In the genomic region with DNA sequence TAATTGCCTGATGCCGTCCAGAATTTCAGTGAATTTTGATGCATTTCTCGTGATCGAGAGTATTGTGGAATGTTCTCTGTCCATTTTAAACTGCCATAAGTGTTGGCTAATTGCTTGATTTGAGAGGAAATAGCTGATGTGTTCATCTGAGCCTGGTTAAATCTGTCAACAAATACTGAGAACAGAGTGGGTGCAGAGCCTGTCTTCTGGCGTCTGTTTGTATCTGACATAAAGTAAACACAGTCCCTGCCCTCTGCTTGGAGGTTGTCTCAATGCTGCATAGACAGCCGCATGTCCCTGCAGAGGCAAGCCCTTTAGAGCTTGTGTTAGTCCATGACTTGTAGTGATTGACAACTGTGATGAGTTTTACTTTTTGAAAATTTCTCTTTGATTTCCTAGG, we compare ENCODE assay signal across 27 mouse cellular contexts.
DNase-seq lines count a peak whose midpoint lies in the region; ATAC-seq lines count a peak whose summit lies in the region.
"Had no signal": no experiment of that assay in that cellular context is flagged by ENCODE, and none has a peak within 500 bp of the region (broad histone marks: within the 10 kb centered on the region; RNA-seq: fewer than 3 reads in every experiment).

No protein-coding gene starts in this region.

- H3K4me2 ChIP-seq in heart, embryonic 12.5 days, result no peak overlapping the region
- no peak overlapping the region for H3K4me2 ChIP-seq in liver, embryonic 16.5 days (ENCODE audit: low read depth, low read length)
- no peak overlapping the region for H3K4me2 ChIP-seq in liver, embryonic 12.5 days
- no peak overlapping the region for H3K4me2 ChIP-seq in lung, embryonic 15.5 days
- H3K4me2 ChIP-seq: embryonic facial prominence, embryonic 12.5 days; embryonic facial prominence, embryonic 15.5 days; heart, embryonic 11.5 days; heart, embryonic 15.5 days; hindbrain, embryonic 14.5 days had no signal

- H3K27me3 ChIP-seq in heart, embryonic 12.5 days (replicated peaks), result no peaks in the 10 kb centered on the region
- H3K27me3 ChIP-seq in liver, embryonic 16.5 days (ENCODE audit: control insufficient read depth, insufficient read depth, low read depth, low read length), result no peaks in the 10 kb centered on the region
- H3K27me3 ChIP-seq in liver, embryonic 12.5 days (replicated peaks), result no peaks in the 10 kb centered on the region
- no peaks in the 10 kb centered on the region for H3K27me3 ChIP-seq in lung, embryonic 15.5 days
- H3K27me3 ChIP-seq: embryonic facial prominence, embryonic 12.5 days; embryonic facial prominence, embryonic 15.5 days; heart, embryonic 15.5 days; Patski had no signal

- 0 out of 2 replicates have a peak overlapping the region, but pooled peaks have one; percentile 17 for H3K27ac ChIP-seq in heart, embryonic 12.5 days (ENCODE audit: poor library complexity, severe bottlenecking)
- no peak overlapping the region for H3K27ac ChIP-seq in liver, embryonic 16.5 days (ENCODE audit: low read length)
- no peak overlapping the region for H3K27ac ChIP-seq in liver, embryonic 12.5 days
- H3K27ac ChIP-seq in lung, embryonic 15.5 days, result no peak overlapping the region
- H3K27ac ChIP-seq: embryonic facial prominence, embryonic 12.5 days; embryonic facial prominence, embryonic 15.5 days; gastrocnemius, adult 2 months; heart, embryonic 15.5 days; hindbrain, embryonic 14.5 days had no signal

- intact Hi-C loops in heart, postnatal 36 days (cut with DNase I), result no loop called here

- no peak overlapping the region for H3K4me3 ChIP-seq in heart, embryonic 12.5 days
- H3K4me3 ChIP-seq in liver, embryonic 16.5 days (ENCODE audit: low read depth, low read length), result no peak overlapping the region
- H3K4me3 ChIP-seq in liver, embryonic 12.5 days, result no peak overlapping the region
- H3K4me3 ChIP-seq in lung, embryonic 15.5 days, result no peak overlapping the region
- H3K4me3 ChIP-seq: embryonic facial prominence, embryonic 12.5 days; embryonic facial prominence, embryonic 15.5 days; gastrocnemius, adult 2 months; heart, embryonic 15.5 days had no signal

- ATAC-seq in heart, embryonic 12.5 days (ENCODE audit: insufficient number of reproducible peaks, low FRiP score), result no peak
- peak; percentile 79 for ATAC-seq in liver, embryonic 16.5 days (ENCODE audit: low read depth)
- ATAC-seq in liver, embryonic 12.5 days, result no peak
- ATAC-seq in lung, embryonic 15.5 days (ENCODE audit: borderline replicate concordance, extremely low read depth, low FRiP score, low TSS enrichment), result peak; percentile 61; the same call in 1 of the 2 replicates
- ATAC-seq: forebrain, embryonic 14.5 days; forebrain, postnatal 0 days; Patski had no signal

- H3K9ac ChIP-seq in heart, embryonic 12.5 days, result no peak overlapping the region
- H3K9ac ChIP-seq in liver, embryonic 16.5 days (ENCODE audit: low read depth, low read length), result no peak overlapping the region
- H3K9ac ChIP-seq in liver, embryonic 12.5 days, result no peak overlapping the region
- H3K9ac ChIP-seq in lung, embryonic 15.5 days, result no peak overlapping the region
- H3K9ac ChIP-seq: embryonic facial prominence, embryonic 12.5 days; embryonic facial prominence, embryonic 15.5 days; forebrain, postnatal 0 days; heart, embryonic 15.5 days; hindbrain, embryonic 14.5 days had no signal

- no peaks in the 10 kb centered on the region; the same call in 1 of the 2 replicates for H3K36me3 ChIP-seq in heart, embryonic 12.5 days
- no peaks in the 10 kb centered on the region for H3K36me3 ChIP-seq in liver, embryonic 16.5 days (ENCODE audit: control insufficient read depth, insufficient read depth)
- H3K36me3 ChIP-seq in liver, embryonic 12.5 days, result no peaks in the 10 kb centered on the region
- no peaks in the 10 kb centered on the region for H3K36me3 ChIP-seq in lung, embryonic 15.5 days
- H3K36me3 ChIP-seq: embryonic facial prominence, embryonic 12.5 days; embryonic facial prominence, embryonic 15.5 days; G1E; heart, embryonic 15.5 days had no signal

- H3K9me3 ChIP-seq in heart, embryonic 12.5 days (replicated peaks), result no peaks in the 10 kb centered on the region
- H3K9me3 ChIP-seq in liver, embryonic 16.5 days (replicated peaks; ENCODE audit: control insufficient read depth, low read length), result no peaks in the 10 kb centered on the region
- no peaks in the 10 kb centered on the region for H3K9me3 ChIP-seq in liver, embryonic 12.5 days (replicated peaks)
- no peaks in the 10 kb centered on the region for H3K9me3 ChIP-seq in lung, embryonic 15.5 days
- H3K9me3 ChIP-seq: embryonic facial prominence, embryonic 12.5 days; embryonic facial prominence, embryonic 15.5 days; G1E; heart, embryonic 15.5 days had no signal

- 46% methylated on average over 5 of the region's 5 CpGs for WGBS in heart, embryonic 12.5 days
- WGBS in liver, embryonic 16.5 days (ENCODE audit: insufficient replicate concordance), result 61% methylated on average over 5 of the region's 5 CpGs
- WGBS in liver, embryonic 12.5 days (ENCODE audit: insufficient replicate concordance), result 59% methylated on average over 5 of the region's 5 CpGs
- 20% methylated on average over 5 of the region's 5 CpGs for WGBS in lung, embryonic 15.5 days

- H3K4me1 ChIP-seq in heart, embryonic 12.5 days (replicated peaks), result peaks cover 74% of the 10 kb centered on the region
- peaks cover 3% of the 10 kb centered on the region; the same call in 1 of the 2 replicates for H3K4me1 ChIP-seq in liver, embryonic 16.5 days (ENCODE audit: control insufficient read depth, low read depth, low read length)
- H3K4me1 ChIP-seq in liver, embryonic 12.5 days, result peaks cover 15% of the 10 kb centered on the region
- H3K4me1 ChIP-seq in lung, embryonic 15.5 days, result peaks cover 36% of the 10 kb centered on the region

- no peak for DNase-seq in heart, postnatal 36 days
- DNase-seq in lung, postnatal 14 days, result no peak
- peak; percentile 39 for DNase-seq in lung, postnatal 36 days
- DNase-seq in lung, adult 18-20 months, result no peak
- DNase-seq: adrenal gland, postnatal 10 days; adrenal gland, postnatal 36 days; cerebellum, adult 18-20 months; cerebellum, adult 9-10 months; cerebellum, postnatal 14 days; forebrain, postnatal 0 days; gastrocnemius, adult 2 months; gastrocnemius, postnatal 14 days; heart, adult 11 months; heart, postnatal 10 days; heart, postnatal 4 days had no signal

Comparison
In these comparisons a context has a peak if more than half of its experiments do, and no peak if none do; other contexts are left out.
1. ATAC-seq: peak in liver, embryonic 16.5 days (single experiment) and lung, embryonic 15.5 days (single experiment); none in heart, embryonic 12.5 days (single experiment) and liver, embryonic 12.5 days (single experiment).